In the genomic region with DNA sequence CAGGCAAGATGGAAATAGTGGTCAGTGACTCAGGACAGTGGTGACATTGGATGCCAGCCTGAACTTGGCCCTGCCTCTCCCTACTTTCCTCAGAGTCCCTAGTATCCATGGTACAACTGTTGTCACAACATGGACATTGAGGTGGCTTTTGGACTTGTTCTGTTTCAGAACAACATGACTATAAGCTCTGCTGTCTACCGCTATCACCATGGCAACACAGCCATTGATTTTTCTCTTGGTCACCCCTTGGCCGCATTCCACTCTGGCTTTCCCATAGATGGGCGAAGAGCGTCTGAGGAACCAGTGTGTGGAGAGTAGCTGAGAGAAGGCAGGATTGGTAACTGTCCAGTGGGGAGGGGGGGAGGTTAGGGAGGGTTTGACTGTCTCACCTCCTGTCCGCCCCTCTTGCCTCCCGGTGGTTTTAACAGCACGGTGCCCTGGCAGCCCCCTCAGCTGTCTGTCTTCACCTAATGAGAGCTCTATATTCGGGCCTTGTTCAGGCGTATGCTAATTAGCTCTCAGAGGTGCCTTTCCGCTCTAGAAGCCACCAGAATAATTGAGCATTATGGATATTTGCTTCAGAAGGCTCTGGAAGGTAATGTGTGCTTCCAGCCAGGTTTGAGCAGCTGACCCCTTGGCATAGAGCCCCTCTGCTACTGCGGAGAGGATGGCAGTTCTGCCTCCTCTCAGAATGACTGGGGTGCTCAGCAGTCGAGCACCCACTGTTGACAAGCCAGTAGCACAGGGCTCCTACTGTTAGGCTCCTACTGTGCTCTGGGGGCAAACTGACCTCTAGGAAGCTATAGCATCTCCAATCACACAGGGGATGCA, we compare ENCODE assay signal across 12 mouse cellular contexts. TPM values are rescaled to one million over a fixed set of nuclear protein-coding genes. Genes with fewer than 3 reads are reported as not detected.
DNase-seq lines count a peak whose midpoint lies in the region; ATAC-seq and TF ChIP-seq lines count a peak whose summit lies in the region.
"Had no signal": no experiment of that assay in that cellular context is flagged by ENCODE, and none has a peak within 500 bp of the region (broad histone marks: within the 10 kb centered on the region; RNA-seq: fewer than 3 reads in every experiment).

No protein-coding gene starts in this region.

- no peak overlapping the region for H3K4me3 ChIP-seq in layer of hippocampus, adult 2 months
- no peak overlapping the region for H3K4me3 ChIP-seq in forebrain, embryonic 14.5 days (ENCODE audit: low read depth, low read length)
- no peak overlapping the region for H3K4me3 ChIP-seq in liver, embryonic 15.5 days (replicated peaks)
- H3K4me3 ChIP-seq in neural tube, embryonic 14.5 days (ENCODE audit: low read depth, low read length) = no peak overlapping the region
- H3K4me3 ChIP-seq: heart, embryonic 15.5 days; megakaryocyte, embryonic 14.5 days had no signal

- no peaks in the 10 kb centered on the region for H3K27me3 ChIP-seq in forebrain, embryonic 14.5 days (replicated peaks; ENCODE audit: control insufficient read depth, insufficient read depth, low read length)
- no peaks in the 10 kb centered on the region for H3K27me3 ChIP-seq in liver, embryonic 15.5 days
- H3K27me3 ChIP-seq in neural tube, embryonic 14.5 days (ENCODE audit: control insufficient read depth, insufficient read depth, low read length) = no peaks in the 10 kb centered on the region
- H3K27me3 ChIP-seq: heart, embryonic 15.5 days; Patski had no signal

- no peaks in the 10 kb centered on the region for H3K36me3 ChIP-seq in forebrain, embryonic 14.5 days (ENCODE audit: control insufficient read depth, insufficient read depth, low read length)
- H3K36me3 ChIP-seq in liver, embryonic 15.5 days (replicated peaks) = peaks cover 7% of the 10 kb centered on the region; the same call in 1 of the 2 replicates
- no peaks in the 10 kb centered on the region for H3K36me3 ChIP-seq in neural tube, embryonic 14.5 days (ENCODE audit: control insufficient read depth, insufficient read depth, low read length)

- 19% methylated on average over 12 of the region's 12 CpGs for WGBS in forebrain, embryonic 14.5 days
- WGBS in liver, embryonic 15.5 days (ENCODE audit: insufficient replicate concordance) = 65% methylated on average over 12 of the region's 12 CpGs
- 30% methylated on average over 12 of the region's 12 CpGs for WGBS in neural tube, embryonic 14.5 days

- no peaks in the 10 kb centered on the region for H3K9me3 ChIP-seq in forebrain, embryonic 14.5 days (replicated peaks; ENCODE audit: control insufficient read depth, low read length)
- no peaks in the 10 kb centered on the region for H3K9me3 ChIP-seq in liver, embryonic 15.5 days (replicated peaks)
- H3K9me3 ChIP-seq in neural tube, embryonic 14.5 days (ENCODE audit: control insufficient read depth, low read length) = no peaks in the 10 kb centered on the region
- H3K9me3 ChIP-seq: heart, embryonic 15.5 days had no signal

- peak overlapping the region; percentile 41; the same call in 1 of the 2 replicates for H3K27ac ChIP-seq in layer of hippocampus, adult 2 months
- H3K27ac ChIP-seq in forebrain, embryonic 14.5 days (ENCODE audit: low read depth, low read length) = peak overlapping the region; percentile 44; the same call in 1 of the 2 replicates
- H3K27ac ChIP-seq in liver, embryonic 15.5 days (replicated peaks) = no peak overlapping the region
- peak overlapping the region; percentile 11; the same call in 1 of the 2 replicates for H3K27ac ChIP-seq in neural tube, embryonic 14.5 days (ENCODE audit: low read depth, low read length)
- H3K27ac ChIP-seq: heart, embryonic 15.5 days had no signal

- peaks cover 13% of the 10 kb centered on the region for H3K4me1 ChIP-seq in forebrain, embryonic 14.5 days (ENCODE audit: control insufficient read depth, insufficient read depth, low read length)
- H3K4me1 ChIP-seq in liver, embryonic 15.5 days (replicated peaks) = peaks cover 5% of the 10 kb centered on the region; the same call in 1 of the 2 replicates
- peaks cover 16% of the 10 kb centered on the region for H3K4me1 ChIP-seq in neural tube, embryonic 14.5 days (ENCODE audit: control insufficient read depth, insufficient read depth, low read length)
- H3K4me1 ChIP-seq: heart, embryonic 15.5 days had no signal

- no peak for DNase-seq in layer of hippocampus, adult 2 months (ENCODE audit: low spot score in 2 of 2)
- no peak for DNase-seq in layer of hippocampus, adult 9-11 months
- peak; percentile 62 for DNase-seq in forebrain, embryonic 14.5 days (ENCODE audit: low spot score)
- no peak for DNase-seq in adrenal gland, postnatal 4 days (ENCODE audit: low spot score in 2 of 2)
- no peak for DNase-seq in urinary bladder, postnatal 25 days (ENCODE audit: low spot score)
- DNase-seq: kidney, adult 2 months had no signal

- peak; percentile 29; the same call in 1 of the 2 replicates for ATAC-seq in forebrain, embryonic 14.5 days
- ATAC-seq in liver, embryonic 15.5 days (ENCODE audit: insufficient read depth) = peak; percentile 35
- ATAC-seq in neural tube, embryonic 14.5 days (ENCODE audit: low read depth) = peak; percentile 66; the same call in 1 of the 2 replicates
- no peak for ATAC-seq in inflammation-experienced regulatory T-cells, adult 6 months
- ATAC-seq: Patski had no signal

- TF ChIP-seq CTCF in layer of hippocampus, adult 2 months (conservative IDR thresholded peaks at IDR 0.05) = no peak

- H3K4me2 ChIP-seq in forebrain, embryonic 14.5 days (ENCODE audit: low read length) = no peak overlapping the region
- H3K4me2 ChIP-seq in liver, embryonic 15.5 days = no peak overlapping the region
- H3K4me2 ChIP-seq in neural tube, embryonic 14.5 days (ENCODE audit: low read depth, low read length) = no peak overlapping the region
- H3K4me2 ChIP-seq: heart, embryonic 15.5 days had no signal

- no peak overlapping the region for H3K9ac ChIP-seq in forebrain, embryonic 14.5 days (ENCODE audit: low read length)
- H3K9ac ChIP-seq in liver, embryonic 15.5 days = no peak overlapping the region
- H3K9ac ChIP-seq in neural tube, embryonic 14.5 days (replicated peaks; ENCODE audit: low read depth, low read length) = no peak overlapping the region
- H3K9ac ChIP-seq: heart, embryonic 15.5 days had no signal

RNA-seq across cellular contexts. Expression of a gene that starts 27.7 kb away (rescaled TPM):
- total RNA-seq in layer of hippocampus, adult 2 months (2021) = 100 to 1,000 TPM; 244 to 257 TPM
- polyA plus RNA-seq in forebrain, embryonic 14.5 days (2014; fragmentation: Nextera tagmentation; extraction: Ambion mirVana) = 18.7 and 25.2 TPM in 2 replicates
- 8.0 and 9.4 TPM in 2 replicates for polyA plus RNA-seq in liver, embryonic 15.5 days (2015; fragmentation: Nextera tagmentation; extraction: Ambion mirVana)
- 12.6 and 13.7 TPM in 2 replicates for polyA plus RNA-seq in neural tube, embryonic 14.5 days (2014; fragmentation: Nextera tagmentation; extraction: Ambion mirVana)
- 10 to 100 TPM; 24.1 to 26.5 TPM for total RNA-seq in adrenal gland, postnatal 4 days (2021)
- polyA plus RNA-seq in inflammation-experienced regulatory T-cells, adult 6 months (2017; shearing (Covaris generic)) = 10 to 100 TPM in 1 of 3 experiments, 1 to 10 TPM in 2; 8.1 to 12.1 (median 9.6) TPM

RNA-seq across cellular contexts. Expression of a gene that starts 57.0 kb away (rescaled TPM):
- 10 to 100 TPM; 34.7 to 45.9 TPM for total RNA-seq in layer of hippocampus, adult 2 months (2021)
- 90.0 and 92.7 TPM in 2 replicates for polyA plus RNA-seq in forebrain, embryonic 14.5 days (2014; fragmentation: Nextera tagmentation; extraction: Ambion mirVana)
- polyA plus RNA-seq in liver, embryonic 15.5 days (2015; fragmentation: Nextera tagmentation; extraction: Ambion mirVana) = 25.4 and 29.5 TPM in 2 replicates
- polyA plus RNA-seq in neural tube, embryonic 14.5 days (2014; fragmentation: Nextera tagmentation; extraction: Ambion mirVana) = 92.9 and 101 TPM in 2 replicates
- total RNA-seq in adrenal gland, postnatal 4 days (2021) = 10 to 100 TPM; 51.4 to 54.3 TPM
- 10 to 100 TPM; 43.9 to 55.0 (median 52.0) TPM for polyA plus RNA-seq in inflammation-experienced regulatory T-cells, adult 6 months (2017; shearing (Covaris generic))
